Mouse (Mus musculus): ENCODE results near the gene Zfp319. TPM values are rescaled to one million over a fixed set of nuclear protein-coding genes. Genes with fewer than 3 reads are reported as not detected.

Gene Zfp319
- total RNA-seq, 1 experiment from 2014 or later = 4.7 TPM

- no peak for ATAC-seq (replicated peaks; ENCODE audit: insufficient number of reproducible peaks, low FRiP score, low TSS enrichment, poor library complexity, severe bottlenecking)
These were observed 8.5 kb downstream of the Zfp319 start for GRCm38 (mm10) chr8:95323201-95323600.

DNA sequence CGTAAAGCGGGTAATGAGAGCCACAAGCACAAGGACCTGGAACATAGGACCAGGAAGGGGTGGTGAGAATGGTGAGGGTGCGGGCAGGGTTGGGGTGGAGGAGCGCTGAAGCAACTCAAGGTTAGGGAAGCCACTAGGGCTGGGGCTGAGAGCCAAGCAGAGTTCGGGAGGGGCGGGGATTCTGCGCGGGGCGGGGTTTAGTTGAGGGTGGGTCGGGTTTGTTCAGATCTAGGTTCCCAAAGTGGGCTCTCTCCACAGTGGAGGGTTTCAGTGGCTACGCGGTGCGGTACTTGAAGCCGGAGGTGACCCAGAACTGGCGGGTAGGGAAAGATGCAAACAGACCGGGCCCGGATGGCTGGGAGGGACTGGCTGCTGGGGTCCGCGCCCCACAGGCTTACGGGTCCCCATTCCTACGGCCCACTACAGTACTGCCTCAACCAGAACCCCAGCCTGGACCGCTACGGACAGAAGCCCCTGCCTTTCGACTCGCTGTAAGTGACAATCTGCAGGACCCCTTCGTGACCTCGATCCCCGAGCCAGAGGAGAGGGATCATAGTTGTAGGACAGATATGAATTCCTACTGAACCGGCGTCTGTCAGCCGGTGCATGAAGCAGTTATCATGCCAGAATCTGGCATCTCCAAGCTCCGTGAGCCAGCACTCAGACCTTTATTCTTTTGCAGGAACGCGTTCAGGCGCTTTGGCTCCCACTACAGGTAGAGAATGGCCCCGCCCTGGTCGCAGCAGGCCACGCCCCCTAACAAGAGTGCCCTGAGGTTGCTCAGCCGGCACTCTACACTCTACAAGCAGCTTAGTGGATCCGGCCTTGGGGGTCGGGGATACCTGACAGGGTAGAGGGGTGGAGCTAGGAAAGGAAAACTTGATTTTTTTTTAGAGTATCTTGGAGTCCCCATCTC is 11.3 kb downstream of the Zfp319 start:
- ATAC-seq (replicated peaks; ENCODE audit: insufficient number of reproducible peaks, low FRiP score, low TSS enrichment, poor library complexity, severe bottlenecking) = peak; percentile 57; the same call in 1 of the 2 replicates

DNA sequence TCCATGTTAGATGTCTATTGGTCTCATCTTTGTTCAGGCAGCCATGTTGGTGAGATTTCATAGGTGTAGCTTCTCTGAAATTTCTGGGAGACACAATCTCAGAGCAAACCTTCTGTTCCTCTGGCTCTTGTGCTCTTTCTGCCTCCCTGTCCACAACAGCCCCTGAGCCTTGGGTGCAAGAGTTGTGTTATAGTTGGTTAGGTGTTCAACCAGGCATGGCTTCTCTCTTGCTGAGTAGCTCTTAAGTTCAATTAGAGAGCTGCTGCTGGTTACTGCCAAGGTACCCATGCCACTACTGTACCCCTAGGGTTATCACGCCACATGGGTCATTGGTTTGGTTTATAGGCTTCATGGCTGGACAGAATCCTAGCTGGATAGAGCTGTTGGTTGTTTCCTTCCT is 16.4 kb downstream of the Zfp319 start:
- ATAC-seq (replicated peaks; ENCODE audit: insufficient number of reproducible peaks, low FRiP score, low TSS enrichment, poor library complexity, severe bottlenecking) = no peak

GRCm38 (mm10) chr8:95314707-95315106 is 17.0 kb downstream of the Zfp319 start:
- no peak for ATAC-seq (replicated peaks; ENCODE audit: insufficient number of reproducible peaks, low FRiP score, low TSS enrichment, poor library complexity, severe bottlenecking)

DNA sequence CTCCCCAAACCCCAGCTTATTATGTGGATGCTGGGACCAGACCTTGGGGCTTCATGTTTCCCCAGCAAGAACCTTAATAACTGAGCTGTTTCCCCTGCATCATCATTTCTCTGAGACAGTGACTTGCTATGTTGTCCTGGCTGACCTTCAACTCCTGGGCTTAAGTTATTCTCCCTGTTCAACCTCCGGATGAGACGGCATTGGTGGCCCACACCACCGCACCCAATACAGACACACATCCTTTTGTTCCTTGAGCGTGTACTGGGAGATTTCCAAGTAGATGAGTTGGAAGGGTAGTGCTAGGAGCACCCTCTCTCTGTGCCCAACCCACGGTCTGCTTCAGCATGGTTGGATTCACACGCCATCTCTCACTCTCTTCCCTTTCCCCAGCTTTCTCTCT is 17.9 kb downstream of the Zfp319 start:
- ATAC-seq (replicated peaks; ENCODE audit: insufficient number of reproducible peaks, low FRiP score, low TSS enrichment, poor library complexity, severe bottlenecking) = no peak

DNA sequence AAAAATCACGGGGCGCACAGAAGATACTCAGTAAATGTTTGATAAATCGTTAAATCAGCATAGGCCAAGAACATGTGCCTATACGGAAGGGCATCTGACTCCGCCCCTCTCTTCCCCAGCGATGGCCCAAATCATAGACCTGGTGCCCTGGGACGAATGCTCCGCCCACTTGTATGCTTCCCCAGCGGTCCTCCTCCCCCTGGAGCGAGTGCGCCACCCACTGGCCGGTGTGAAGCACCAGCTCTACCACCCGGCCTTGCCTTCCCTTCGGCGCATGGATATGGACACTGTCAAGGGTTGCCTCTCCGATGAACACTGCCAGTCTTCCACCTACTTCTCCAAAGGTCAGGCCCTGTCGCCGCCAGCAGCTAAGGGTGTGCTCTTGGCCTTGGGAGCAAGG is 18.9 kb downstream of the Zfp319 start:
- no peak; the same call in 1 of the 2 replicates for ATAC-seq (replicated peaks; ENCODE audit: insufficient number of reproducible peaks, low FRiP score, low TSS enrichment, poor library complexity, severe bottlenecking)

GRCm38 (mm10) chr8:95310342-95310970 is 21.3 kb downstream of the Zfp319 start, which contains the start of gene Tepp:
Gene Tepp, plus strand, starts transcription at chr8:95310566.
- ATAC-seq (replicated peaks; ENCODE audit: insufficient number of reproducible peaks, low FRiP score, low TSS enrichment, poor library complexity, severe bottlenecking) = no peak

GRCm38 (mm10) chr8:95306431-95306830 is 25.3 kb downstream of the Zfp319 start, which contains the start of gene Cngb1:
Gene Cngb1, minus strand, starts transcription at chr8:95306585.
- ATAC-seq (replicated peaks; ENCODE audit: insufficient number of reproducible peaks, low FRiP score, low TSS enrichment, poor library complexity, severe bottlenecking) = no peak

- no peak for ATAC-seq (replicated peaks; ENCODE audit: insufficient number of reproducible peaks, low FRiP score, low TSS enrichment, poor library complexity, severe bottlenecking)
These were observed 26.2 kb downstream of the Zfp319 start for GRCm38 (mm10) chr8:95305526-95305925.

GRCm38 (mm10) chr8:95302410-95302809 is 29.3 kb downstream of the Zfp319 start:
- ATAC-seq (replicated peaks; ENCODE audit: insufficient number of reproducible peaks, low FRiP score, low TSS enrichment, poor library complexity, severe bottlenecking) = peak; percentile 62; the same call in 1 of the 2 replicates

DNA sequence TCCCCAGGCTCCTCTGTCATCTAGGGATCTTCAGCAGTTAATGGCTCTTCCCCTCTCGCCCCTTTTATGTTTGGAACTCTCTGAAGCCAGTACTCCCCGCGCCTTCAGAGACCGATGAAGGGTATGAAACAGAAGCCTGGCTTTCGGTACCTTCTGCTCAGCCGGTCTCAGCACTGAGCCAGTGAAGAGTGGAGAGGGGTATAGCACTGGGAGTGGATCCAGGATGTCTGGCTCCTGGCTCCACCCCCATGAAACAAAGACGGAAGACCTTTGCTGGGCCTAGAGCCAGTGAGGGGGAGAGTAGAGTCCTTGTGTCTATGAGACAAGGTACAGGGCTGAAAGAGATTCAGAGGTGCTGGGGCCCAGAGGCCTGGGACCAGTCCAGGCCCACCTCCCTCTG is 37.9 kb downstream of the Zfp319 start:
- ATAC-seq (replicated peaks; ENCODE audit: insufficient number of reproducible peaks, low FRiP score, low TSS enrichment, poor library complexity, severe bottlenecking) = no peak

DNA sequence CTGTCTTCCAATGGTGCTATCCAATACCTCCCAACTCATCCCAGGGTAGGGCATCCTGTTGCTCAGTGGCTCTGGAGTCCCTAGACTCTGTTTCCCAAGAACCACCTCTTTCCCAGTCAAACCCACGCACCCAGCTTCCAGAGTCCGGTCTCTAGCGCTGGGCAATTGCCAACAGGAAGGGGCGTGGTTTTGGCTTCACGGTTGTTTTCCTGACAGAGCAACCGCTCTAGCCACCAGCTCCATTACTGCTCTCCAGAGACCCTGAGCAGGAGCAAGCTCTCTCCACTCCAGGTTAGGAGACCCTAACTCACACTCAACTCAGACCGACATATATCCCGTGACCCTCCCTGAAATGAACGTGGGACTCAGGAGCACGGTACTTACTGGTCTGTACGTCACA is 38.6 kb downstream of the Zfp319 start:
- ATAC-seq (replicated peaks; ENCODE audit: insufficient number of reproducible peaks, low FRiP score, low TSS enrichment, poor library complexity, severe bottlenecking) = peak; percentile 54

GRCm38 (mm10) chr8:95289066-95289650 is 42.6 kb downstream of the Zfp319 start:
- ATAC-seq (replicated peaks; ENCODE audit: insufficient number of reproducible peaks, low FRiP score, low TSS enrichment, poor library complexity, severe bottlenecking) = no peak

DNA sequence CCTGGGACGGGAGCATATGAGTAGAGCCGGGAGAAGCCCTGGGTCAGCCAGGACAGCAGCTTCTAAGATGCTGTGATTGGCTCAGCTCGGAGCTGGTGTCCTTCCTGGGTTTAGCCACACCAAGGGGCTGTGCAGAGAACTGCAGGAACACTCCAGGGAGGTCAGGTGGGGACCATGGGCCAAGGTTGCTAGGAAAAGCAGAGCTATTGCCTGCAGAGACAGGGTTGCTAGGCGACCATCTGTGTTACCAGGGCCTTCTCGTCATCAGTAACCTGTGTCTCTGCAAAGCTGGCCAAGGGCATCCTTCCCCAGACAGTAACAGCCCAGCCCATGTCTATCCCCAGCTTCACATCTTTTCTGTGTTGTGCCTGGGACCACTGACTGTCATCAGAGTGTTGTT is 50.3 kb downstream of the Zfp319 start:
- no peak for ATAC-seq (replicated peaks; ENCODE audit: insufficient number of reproducible peaks, low FRiP score, low TSS enrichment, poor library complexity, severe bottlenecking)

Other genes starting within 250 kb of the Zfp319 start
- gene Kifc3, start 129.1 kb downstream of the Zfp319 start, total RNA-seq (2017) = 21.9 to 28.7 TPM (median 25.8 TPM) in 3 replicates
- gene Cngb1, start 25.4 kb downstream of the Zfp319 start, total RNA-seq (2017) = 0.11 TPM in 1 of 3 replicates, not detected in the others
- gene Tepp, start 21.4 kb downstream of the Zfp319 start, total RNA-seq (2017) = 2.5 TPM in 1 of 3 replicates, not detected in the others
- gene Usb1, start 334 bp upstream of the Zfp319 start, total RNA-seq (2017) = 19.0 to 30.5 TPM (median 26.8 TPM) in 3 replicates
- gene Mmp15, start 20.3 kb upstream of the Zfp319 start, total RNA-seq (2017) = not detected in 3 replicates
- gene Cfap20, start 102.9 kb upstream of the Zfp319 start, total RNA-seq (2017) = 27.0 to 52.7 TPM (median 36.3 TPM) in 3 replicates
- 16.8 to 25.0 TPM (median 22.7 TPM) in 3 replicates for gene Csnk2a2, start 158.1 kb upstream of the Zfp319 start, total RNA-seq (2017)
- gene Ccdc113, start 202.1 kb upstream of the Zfp319 start, total RNA-seq (2017) = not detected in 3 replicates
- not detected in 3 replicates for gene Prss54, start 244.4 kb upstream of the Zfp319 start, total RNA-seq (2017)